Mouse (Mus musculus): ENCODE data around the gene Scube1. TPM values are rescaled to one million over a fixed set of nuclear protein-coding genes. Genes with fewer than 3 reads are reported as not detected.

Scube1 gene
- polyA plus RNA-seq, 2 experiments = 0.09 to 0.10 TPM

DNA sequence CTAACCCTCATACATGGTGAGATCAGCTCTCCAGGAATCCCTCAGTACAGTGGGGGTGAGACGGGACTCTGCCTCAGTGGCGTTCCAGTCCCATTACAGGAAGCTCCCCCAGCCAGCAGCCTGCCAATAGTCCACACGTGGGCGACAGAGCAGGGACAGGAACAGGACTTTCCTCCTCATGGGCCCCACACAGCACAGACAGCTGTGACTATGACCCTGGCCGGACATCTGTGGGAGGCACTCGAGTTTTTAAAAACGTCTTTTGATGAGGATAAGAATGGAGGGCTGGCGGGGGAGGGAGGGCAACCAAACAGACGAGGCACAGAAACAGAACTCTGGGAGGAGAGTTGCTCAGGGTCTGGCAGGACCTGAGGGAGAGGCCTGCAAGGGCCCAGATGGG is 38.2 kb downstream of the Scube1 start:
- H3K36me3 ChIP-seq (replicated peaks; ENCODE audit: control insufficient read depth, insufficient read depth, low read depth) = no peaks in the 10 kb centered on the region
- DNase-seq (ENCODE audit: low read depth in 3 of 3, low spot score in 3 of 3) (no peak), ATAC-seq (ENCODE audit: insufficient read depth) (no peak)
- no peak overlapping the region for H3K4me3 ChIP-seq (ENCODE audit: insufficient read depth in 1 of 2, low read depth in 2 of 2, low read length in 2 of 2)
- H3K4me2 ChIP-seq (ENCODE audit: low read depth) = no peak overlapping the region
- H3K9ac ChIP-seq (replicated peaks) = no peak overlapping the region
- no peak for TF ChIP-seq EP300 (IDR thresholded peaks at IDR 0.05; ENCODE audit: low read depth)
- WGBS (ENCODE audit: insufficient replicate concordance) = 47% methylated on average over 9 of the region's 9 CpGs
- H3K4me1 ChIP-seq (replicated peaks; ENCODE audit: control insufficient read depth in 2 of 2, insufficient read depth in 2 of 2, low read length in 1 of 2) = no peaks in the 10 kb centered on the region
- H3K27me3 ChIP-seq (ENCODE audit: control insufficient read depth, insufficient read depth, low read length) = no peaks in the 10 kb centered on the region
- H3K9me3 ChIP-seq (ENCODE audit: control insufficient read depth, low read length) = no peaks in the 10 kb centered on the region
- no peak overlapping the region for H3K27ac ChIP-seq

DNA sequence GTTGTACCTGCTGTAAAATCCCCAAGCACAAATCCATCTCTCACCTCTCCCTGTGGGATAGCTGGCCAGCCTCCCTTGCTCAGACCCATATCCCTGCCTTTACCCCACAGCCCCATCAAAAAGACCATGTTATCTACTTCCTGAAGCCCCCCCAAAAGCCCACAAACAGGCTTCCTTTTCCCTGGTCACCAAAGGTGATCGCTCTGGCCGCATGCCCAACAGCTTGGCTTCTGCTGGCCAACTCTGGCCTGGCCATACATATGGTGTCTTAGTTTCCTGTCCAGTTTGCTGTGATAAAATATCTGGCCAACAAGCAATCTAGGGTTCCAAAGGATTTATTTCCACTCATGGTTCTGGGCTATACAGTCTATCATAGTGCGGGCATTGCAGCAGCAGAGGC is 38.9 kb downstream of the Scube1 start:
- H3K27me3 ChIP-seq (ENCODE audit: control insufficient read depth, insufficient read depth, low read length) = no peaks in the 10 kb centered on the region
- no peak overlapping the region for H3K4me3 ChIP-seq (ENCODE audit: insufficient read depth in 1 of 2, low read depth in 2 of 2, low read length in 2 of 2)
- H3K36me3 ChIP-seq (replicated peaks; ENCODE audit: control insufficient read depth, insufficient read depth, low read depth) = no peaks in the 10 kb centered on the region
- H3K9ac ChIP-seq (replicated peaks) = no peak overlapping the region
- TF ChIP-seq EP300 (IDR thresholded peaks at IDR 0.05; ENCODE audit: low read depth) = no peak
- TF ChIP-seq CTCF (IDR thresholded peaks at IDR 0.05; ENCODE audit: low read depth) = no peak
- 74% methylated on average over 3 of the region's 3 CpGs for WGBS (ENCODE audit: insufficient replicate concordance)
- ATAC-seq (ENCODE audit: insufficient read depth) = no peak
- DNase-seq (ENCODE audit: low read depth in 3 of 3, low spot score in 3 of 3) = no peak
- H3K4me2 ChIP-seq (ENCODE audit: low read depth) = no peak overlapping the region
- no peak overlapping the region for H3K27ac ChIP-seq
- no peaks in the 10 kb centered on the region for H3K4me1 ChIP-seq (replicated peaks; ENCODE audit: control insufficient read depth in 2 of 2, insufficient read depth in 2 of 2, low read length in 1 of 2)
- no peaks in the 10 kb centered on the region for H3K9me3 ChIP-seq (ENCODE audit: control insufficient read depth, low read length)

DNA sequence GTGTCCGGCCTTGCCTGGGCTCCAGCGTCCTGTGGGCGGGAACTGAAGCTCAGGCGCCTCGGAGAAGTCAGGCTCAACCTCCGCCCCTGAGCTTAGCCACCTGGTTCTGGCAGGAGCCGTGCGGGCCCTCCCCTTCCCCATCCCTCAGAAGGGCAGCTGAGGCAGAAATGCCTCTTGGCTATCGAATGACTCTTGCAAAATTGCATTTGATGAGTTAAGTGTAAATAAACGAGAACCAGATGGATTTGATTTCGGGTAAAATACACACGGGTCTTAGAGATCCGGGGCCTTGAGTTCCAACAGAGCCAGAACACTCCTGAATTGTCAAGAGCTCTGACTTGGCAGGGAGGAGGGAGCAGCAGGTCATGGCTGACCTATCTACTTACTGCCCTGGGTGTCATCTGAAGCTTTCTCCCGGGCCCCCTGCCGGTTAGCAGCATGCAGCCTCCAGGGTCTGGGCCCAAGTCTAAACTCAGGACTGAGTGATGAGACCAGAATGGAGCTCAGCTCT is 41.7 kb downstream of the Scube1 start:
- Histone ChIP-seq H3K27ac (no peak overlapping the region), H3K4me3 (ENCODE audit: insufficient read depth in 1 of 2, low read depth in 2 of 2, low read length in 2 of 2) (no peak overlapping the region), H3K36me3 (replicated peaks; ENCODE audit: control insufficient read depth, insufficient read depth, low read depth) (no peaks in the 10 kb centered on the region), H3K9ac (replicated peaks) (no peak overlapping the region), H3K4me2 (ENCODE audit: low read depth) (no peak overlapping the region), H3K4me1 (replicated peaks; ENCODE audit: control insufficient read depth in 2 of 2, insufficient read depth in 2 of 2, low read length in 1 of 2) (no peaks in the 10 kb centered on the region), H3K27me3 (ENCODE audit: control insufficient read depth, insufficient read depth, low read length) (no peaks in the 10 kb centered on the region), H3K9me3 (ENCODE audit: control insufficient read depth, low read length) (no peaks in the 10 kb centered on the region)
- WGBS (ENCODE audit: insufficient replicate concordance) = 58% methylated on average over 15 of the region's 15 CpGs
- no peak for TF ChIP-seq CTCF (IDR thresholded peaks at IDR 0.05; ENCODE audit: low read depth)
- TF ChIP-seq EP300 (IDR thresholded peaks at IDR 0.05; ENCODE audit: low read depth) = no peak
- DNase-seq (ENCODE audit: low read depth in 3 of 3, low spot score in 3 of 3) = no peak
- ATAC-seq (ENCODE audit: insufficient read depth) = no peak

DNA sequence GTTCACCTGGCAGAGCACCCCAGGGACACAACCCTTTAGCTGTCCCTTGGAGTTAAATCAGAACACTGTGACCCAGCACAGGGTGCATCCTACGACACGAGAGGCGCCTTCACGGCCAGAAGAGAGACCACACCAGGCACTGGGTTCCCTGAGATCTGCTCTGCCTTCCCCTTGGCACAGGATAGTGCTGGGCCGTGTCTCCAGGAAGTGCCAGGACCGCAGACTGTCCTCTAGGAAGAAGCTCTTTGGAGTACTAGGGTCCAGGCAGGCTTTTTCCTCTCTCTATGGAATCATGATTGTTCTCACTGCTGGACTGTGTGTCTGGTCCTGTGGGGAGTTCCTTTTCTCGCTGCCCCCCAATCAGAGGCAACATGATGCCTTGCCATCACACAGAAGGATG is 44.5 kb downstream of the Scube1 start:
- no peaks in the 10 kb centered on the region for H3K4me1 ChIP-seq (replicated peaks; ENCODE audit: control insufficient read depth in 2 of 2, insufficient read depth in 2 of 2, low read length in 1 of 2)
- no peak overlapping the region for H3K9ac ChIP-seq (replicated peaks)
- H3K4me3 ChIP-seq (ENCODE audit: insufficient read depth in 1 of 2, low read depth in 2 of 2, low read length in 2 of 2) = no peak overlapping the region
- H3K4me2 ChIP-seq (ENCODE audit: low read depth) = no peak overlapping the region
- 66% methylated on average over 7 of the region's 7 CpGs for WGBS (ENCODE audit: insufficient replicate concordance)
- H3K27me3 ChIP-seq (ENCODE audit: control insufficient read depth, insufficient read depth, low read length) = no peaks in the 10 kb centered on the region
- H3K9me3 ChIP-seq (ENCODE audit: control insufficient read depth, low read length) = no peaks in the 10 kb centered on the region
- DNase-seq (ENCODE audit: low read depth in 3 of 3, low spot score in 3 of 3) (no peak), ATAC-seq (ENCODE audit: insufficient read depth) (no peak)
- TF ChIP-seq EP300 (IDR thresholded peaks at IDR 0.05; ENCODE audit: low read depth) (no peak), CTCF (IDR thresholded peaks at IDR 0.05; ENCODE audit: low read depth) (no peak)
- no peaks in the 10 kb centered on the region for H3K36me3 ChIP-seq (replicated peaks; ENCODE audit: control insufficient read depth, insufficient read depth, low read depth)
- H3K27ac ChIP-seq = no peak overlapping the region

DNA sequence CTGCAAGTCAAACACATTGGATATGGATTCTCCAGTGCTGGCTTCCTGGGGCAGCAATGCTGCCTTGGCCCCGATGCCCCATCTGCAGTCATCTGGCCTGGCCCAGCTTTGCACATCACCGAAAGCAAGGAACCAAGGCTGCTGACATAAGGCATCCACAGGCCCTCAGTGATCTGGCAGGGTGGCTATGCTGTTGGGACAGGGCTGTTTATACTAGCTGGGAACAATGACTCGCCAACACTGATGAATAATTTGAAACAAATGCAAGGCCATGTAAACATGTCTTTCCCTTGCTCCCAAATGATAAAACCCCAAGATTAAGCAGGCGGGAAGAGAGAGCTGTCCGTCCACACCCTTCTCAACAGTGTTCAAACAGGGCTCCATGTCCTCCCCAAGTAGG is 45.1 kb downstream of the Scube1 start:
- Histone ChIP-seq H3K4me2 (ENCODE audit: low read depth) (no peak overlapping the region), H3K27ac (no peak overlapping the region), H3K4me3 (ENCODE audit: insufficient read depth in 1 of 2, low read depth in 2 of 2, low read length in 2 of 2) (no peak overlapping the region), H3K27me3 (ENCODE audit: control insufficient read depth, insufficient read depth, low read length) (no peaks in the 10 kb centered on the region), H3K4me1 (replicated peaks; ENCODE audit: control insufficient read depth in 2 of 2, insufficient read depth in 2 of 2, low read length in 1 of 2) (no peaks in the 10 kb centered on the region), H3K9ac (replicated peaks) (no peak overlapping the region), H3K36me3 (replicated peaks; ENCODE audit: control insufficient read depth, insufficient read depth, low read depth) (no peaks in the 10 kb centered on the region), H3K9me3 (ENCODE audit: control insufficient read depth, low read length) (no peaks in the 10 kb centered on the region)
- ATAC-seq (ENCODE audit: insufficient read depth) (no peak), DNase-seq (ENCODE audit: low read depth in 3 of 3, low spot score in 3 of 3) (no peak)
- WGBS (ENCODE audit: insufficient replicate concordance) = 52% methylated on average over 5 of the region's 5 CpGs
- TF ChIP-seq CTCF (IDR thresholded peaks at IDR 0.05; ENCODE audit: low read depth) (no peak), EP300 (IDR thresholded peaks at IDR 0.05; ENCODE audit: low read depth) (no peak)
